Mouse (Mus musculus): ENCODE measurements around the gene BC051019. TPM values are rescaled to one million over a fixed set of nuclear protein-coding genes. Genes with fewer than 3 reads are reported as not detected.

Gene BC051019
- polyA plus RNA-seq, 1 experiment from 2014 or later, result 0.25 TPM

- Histone ChIP-seq H3K9ac (ENCODE audit: low read length) (no peak overlapping the region), H3K4me3 (ENCODE audit: low read depth, low read length) (no peak overlapping the region), H3K27ac (replicated peaks) (peak overlapping the region; percentile 40; the same call in 1 of the 2 replicates), H3K4me1 (replicated peaks; ENCODE audit: control insufficient read depth, insufficient read depth) (no peaks in the 10 kb centered on the region), H3K4me2 (replicated peaks; ENCODE audit: low read depth) (no peak overlapping the region), H3K9me3 (ENCODE audit: control insufficient read depth, low read length) (no peaks in the 10 kb centered on the region), H3K27me3 (ENCODE audit: control insufficient read depth, insufficient read depth, low read length) (no peaks in the 10 kb centered on the region), H3K36me3 (ENCODE audit: control insufficient read depth, insufficient read depth, low read length) (peaks cover 16% of the 10 kb centered on the region)
- ATAC-seq (ENCODE audit: low FRiP score, low TSS enrichment) (no peak), DNase-seq (ENCODE audit: low spot score) (no peak)
- TF ChIP-seq CTCF (IDR thresholded peaks at IDR 0.05; ENCODE audit: low read depth) (no peak), EP300 (optimal IDR thresholded peaks at IDR 0.05) (no peak)
- WGBS, result 88% methylated on average over 1 of the region's 1 CpGs
Measured at GRCm38 (mm10) chr7:109741060-109741459, 17.4 kb upstream of the BC051019 start.

- no peak for TF ChIP-seq CTCF (IDR thresholded peaks at IDR 0.05; ENCODE audit: low read depth)
- TF ChIP-seq EP300 (optimal IDR thresholded peaks at IDR 0.05), result no peak
- no peaks in the 10 kb centered on the region for H3K9me3 ChIP-seq (ENCODE audit: control insufficient read depth, low read length)
- DNase-seq (ENCODE audit: low spot score) (no peak), ATAC-seq (ENCODE audit: low FRiP score, low TSS enrichment) (peak; percentile 92)
- H3K36me3 ChIP-seq (ENCODE audit: control insufficient read depth, insufficient read depth, low read length), result peaks cover 16% of the 10 kb centered on the region
- H3K4me2 ChIP-seq (replicated peaks; ENCODE audit: low read depth), result no peak overlapping the region
- H3K27me3 ChIP-seq (ENCODE audit: control insufficient read depth, insufficient read depth, low read length), result no peaks in the 10 kb centered on the region
- no peak overlapping the region for H3K9ac ChIP-seq (ENCODE audit: low read length)
- H3K27ac ChIP-seq (replicated peaks), result peak overlapping the region; percentile 76
- 35% methylated on average over 5 of the region's 5 CpGs for WGBS
- no peaks in the 10 kb centered on the region for H3K4me1 ChIP-seq (replicated peaks; ENCODE audit: control insufficient read depth, insufficient read depth)
- H3K4me3 ChIP-seq (ENCODE audit: low read depth, low read length), result no peak overlapping the region
Measured at GRCm38 (mm10) chr7:109739822-109740370, 16.2 kb upstream of the BC051019 start.

- ATAC-seq (ENCODE audit: low FRiP score, low TSS enrichment), result no peak
- Histone ChIP-seq H3K4me1 (replicated peaks; ENCODE audit: control insufficient read depth, insufficient read depth) (no peaks in the 10 kb centered on the region), H3K36me3 (ENCODE audit: control insufficient read depth, insufficient read depth, low read length) (peaks cover 8% of the 10 kb centered on the region), H3K4me3 (ENCODE audit: low read depth, low read length) (no peak overlapping the region), H3K4me2 (replicated peaks; ENCODE audit: low read depth) (no peak overlapping the region), H3K27ac (replicated peaks) (no peak overlapping the region), H3K27me3 (ENCODE audit: control insufficient read depth, insufficient read depth, low read length) (no peaks in the 10 kb centered on the region), H3K9ac (ENCODE audit: low read length) (no peak overlapping the region), H3K9me3 (ENCODE audit: control insufficient read depth, low read length) (no peaks in the 10 kb centered on the region)
- no peak for TF ChIP-seq EP300 (optimal IDR thresholded peaks at IDR 0.05)
- TF ChIP-seq CTCF (IDR thresholded peaks at IDR 0.05; ENCODE audit: low read depth), result no peak
- WGBS, result 60% methylated on average over 4 of the region's 4 CpGs
- no peak for DNase-seq (ENCODE audit: low spot score)
Measured at GRCm38 (mm10) chr7:109734806-109735205, 11.2 kb upstream of the BC051019 start.

- WGBS, result 73% methylated on average over 5 of the region's 5 CpGs
- Histone ChIP-seq H3K4me2 (replicated peaks; ENCODE audit: low read depth) (no peak within 1 kb of the TSS), H3K27ac (replicated peaks) (no peak within 1 kb of the TSS), H3K9me3 (ENCODE audit: control insufficient read depth, low read length) (no peaks in the 10 kb centered on the region), H3K36me3 (ENCODE audit: control insufficient read depth, insufficient read depth, low read length) (peaks cover 5% of the 10 kb centered on the region), H3K4me1 (replicated peaks; ENCODE audit: control insufficient read depth, insufficient read depth) (no peaks in the 10 kb centered on the region), H3K9ac (ENCODE audit: low read length) (no peak within 1 kb of the TSS), H3K4me3 (ENCODE audit: low read depth, low read length) (no peak within 1 kb of the TSS), H3K27me3 (ENCODE audit: control insufficient read depth, insufficient read depth, low read length) (no peaks in the 10 kb centered on the region)
- TF ChIP-seq CTCF (IDR thresholded peaks at IDR 0.05; ENCODE audit: low read depth), result no peak
- no peak for TF ChIP-seq EP300 (optimal IDR thresholded peaks at IDR 0.05)
- DNase-seq (ENCODE audit: low spot score) (no peak), ATAC-seq (ENCODE audit: low FRiP score, low TSS enrichment) (no peak)
Measured at GRCm38 (mm10) chr7:109731626-109732025, 8.0 kb upstream of the BC051019 start, which contains the start of gene Ascl3. Gene Ascl3 (minus strand): TSS chr7:109731726.

GRCm38 (mm10) chr7:109723114-109723513, 536 bp downstream of the BC051019 start:
- no peak overlapping the region for H3K9ac ChIP-seq (ENCODE audit: low read length)
- ATAC-seq (ENCODE audit: low FRiP score, low TSS enrichment) (peak; percentile 63), DNase-seq (ENCODE audit: low spot score) (peak; percentile 49)
- H3K36me3 ChIP-seq (ENCODE audit: control insufficient read depth, insufficient read depth, low read length), result no peaks in the 10 kb centered on the region
- TF ChIP-seq CTCF (IDR thresholded peaks at IDR 0.05; ENCODE audit: low read depth), result no peak
- no peak for TF ChIP-seq EP300 (optimal IDR thresholded peaks at IDR 0.05)
- H3K27ac ChIP-seq (replicated peaks), result no peak overlapping the region
- WGBS, result 76% methylated on average over 8 of the region's 8 CpGs
- H3K27me3 ChIP-seq (ENCODE audit: control insufficient read depth, insufficient read depth, low read length), result no peaks in the 10 kb centered on the region
- no peak overlapping the region for H3K4me3 ChIP-seq (ENCODE audit: low read depth, low read length)
- H3K4me1 ChIP-seq (replicated peaks; ENCODE audit: control insufficient read depth, insufficient read depth), result no peaks in the 10 kb centered on the region
- H3K4me2 ChIP-seq (replicated peaks; ENCODE audit: low read depth), result 0 out of 2 replicates have a peak overlapping the region, but pooled peaks have one; percentile 5
- H3K9me3 ChIP-seq (ENCODE audit: control insufficient read depth, low read length), result no peaks in the 10 kb centered on the region

- Histone ChIP-seq H3K4me1 (replicated peaks; ENCODE audit: control insufficient read depth, insufficient read depth) (no peaks in the 10 kb centered on the region), H3K36me3 (ENCODE audit: control insufficient read depth, insufficient read depth, low read length) (no peaks in the 10 kb centered on the region), H3K4me2 (replicated peaks; ENCODE audit: low read depth) (no peak overlapping the region), H3K4me3 (ENCODE audit: low read depth, low read length) (no peak overlapping the region), H3K27ac (replicated peaks) (no peak overlapping the region), H3K9me3 (ENCODE audit: control insufficient read depth, low read length) (no peaks in the 10 kb centered on the region), H3K9ac (ENCODE audit: low read length) (no peak overlapping the region), H3K27me3 (ENCODE audit: control insufficient read depth, insufficient read depth, low read length) (no peaks in the 10 kb centered on the region)
- 100% methylated on average over 2 of the region's 2 CpGs for WGBS
- peak; percentile 54 for TF ChIP-seq CTCF (IDR thresholded peaks at IDR 0.05; ENCODE audit: low read depth)
- TF ChIP-seq EP300 (optimal IDR thresholded peaks at IDR 0.05), result no peak
- peak; percentile 28 for DNase-seq (ENCODE audit: low spot score)
- ATAC-seq (ENCODE audit: low FRiP score, low TSS enrichment), result 0 out of 2 replicates have a peak, but pooled peaks have one; percentile 13
Measured at GRCm38 (mm10) chr7:109722618-109723017, 1.0 kb downstream of the BC051019 start.

Data from stomach, postnatal 0 days (tissue).